Mouse (Mus musculus): Measurements from ENCODE around the gene Rab31.
A peak's percentile ranks its signal among the peaks of the same experiment; 100 is the strongest.

Gene Rab31

GRCm38 (mm10) chr17:65613463-65614412 is 158.8 kb downstream of the Rab31 start, which contains the start of gene Vapa:
Gene Vapa (minus strand): TSS chr17:65613555.
- peak; percentile 99 for DNase-seq

GRCm38 (mm10) chr17:65613142-65613462 is 159.4 kb downstream of the Rab31 start:
- DNase-seq, result no peak

GRCm38 (mm10) chr17:65612391-65613141 is 160.0 kb downstream of the Rab31 start:
- DNase-seq, result peak; percentile 44

- no peak for DNase-seq
These were observed 160.8 kb downstream of the Rab31 start for GRCm38 (mm10) chr17:65611721-65612120.

GRCm38 (mm10) chr17:65608743-65609142 is 163.8 kb downstream of the Rab31 start:
- DNase-seq, result no peak

- no peak for DNase-seq
These were observed 164.3 kb downstream of the Rab31 start for GRCm38 (mm10) chr17:65608312-65608687.

- DNase-seq, result no peak
These were observed 164.8 kb downstream of the Rab31 start for GRCm38 (mm10) chr17:65607574-65608311.

- DNase-seq, result no peak
These were observed 166.5 kb downstream of the Rab31 start for GRCm38 (mm10) chr17:65606014-65606413.

- DNase-seq, result no peak
These were observed 167.7 kb downstream of the Rab31 start for GRCm38 (mm10) chr17:65604892-65605291.

- DNase-seq, result no peak
These were observed 168.2 kb downstream of the Rab31 start for GRCm38 (mm10) chr17:65604315-65604714.

Data from thymus, postnatal 25 days (tissue).